Mouse (Mus musculus): ENCODE data around the gene Prrx2.

Gene Prrx2

GRCm38 (mm10) chr2:30823385-30824153, 11.2 kb upstream of the Prrx2 start:
- no peak for DNase-seq (ENCODE audit: low read depth, low spot score)

DNA sequence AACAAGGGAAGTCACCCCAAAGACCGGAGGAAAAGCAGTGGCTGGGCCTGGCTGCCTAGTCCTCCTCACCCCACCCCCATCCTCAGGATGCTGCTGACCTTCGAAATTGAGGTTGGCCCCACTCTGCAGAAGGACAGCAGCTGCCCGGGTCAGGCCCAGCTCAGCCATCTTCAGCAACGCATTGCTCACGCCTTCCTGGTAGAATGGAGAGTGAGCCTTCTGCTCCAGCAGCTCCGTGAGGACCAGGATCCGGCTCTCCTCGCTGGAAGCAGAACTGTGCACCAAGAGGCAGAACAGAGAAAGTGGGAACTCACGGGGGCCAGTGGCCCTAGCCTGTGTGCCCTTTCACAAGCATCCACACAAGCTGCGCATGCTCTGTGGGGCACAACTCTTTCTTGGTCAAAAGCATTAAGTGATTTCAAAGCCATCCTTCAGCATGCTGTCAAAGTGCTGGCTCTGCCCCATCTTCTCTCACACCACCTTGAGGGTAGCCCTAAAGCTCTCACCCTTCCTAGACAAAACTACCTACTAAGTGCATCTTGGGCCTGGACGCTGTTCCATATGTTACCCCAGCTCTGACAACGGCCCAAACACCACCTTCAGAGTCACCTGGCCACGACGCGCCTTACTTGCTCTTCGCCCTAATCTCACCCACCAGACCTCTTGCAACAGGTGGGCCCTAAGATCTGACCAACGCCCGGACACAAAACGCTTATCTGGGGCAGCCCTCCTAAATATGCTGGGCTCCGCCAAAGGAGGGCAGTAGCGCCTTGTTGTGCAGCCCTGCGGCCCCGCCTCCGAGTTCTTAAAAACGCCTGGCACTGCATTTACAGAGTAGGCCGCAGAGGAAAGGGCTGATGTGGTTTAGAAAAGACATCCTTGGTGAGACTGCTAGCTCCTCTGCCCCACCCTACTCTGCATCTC, 7.7 kb upstream of the Prrx2 start:
- DNase-seq (ENCODE audit: low read depth, low spot score): no peak

GRCm38 (mm10) chr2:30827749-30828475, 6.9 kb upstream of the Prrx2 start:
- DNase-seq (ENCODE audit: low read depth, low spot score): peak; percentile 83

DNA sequence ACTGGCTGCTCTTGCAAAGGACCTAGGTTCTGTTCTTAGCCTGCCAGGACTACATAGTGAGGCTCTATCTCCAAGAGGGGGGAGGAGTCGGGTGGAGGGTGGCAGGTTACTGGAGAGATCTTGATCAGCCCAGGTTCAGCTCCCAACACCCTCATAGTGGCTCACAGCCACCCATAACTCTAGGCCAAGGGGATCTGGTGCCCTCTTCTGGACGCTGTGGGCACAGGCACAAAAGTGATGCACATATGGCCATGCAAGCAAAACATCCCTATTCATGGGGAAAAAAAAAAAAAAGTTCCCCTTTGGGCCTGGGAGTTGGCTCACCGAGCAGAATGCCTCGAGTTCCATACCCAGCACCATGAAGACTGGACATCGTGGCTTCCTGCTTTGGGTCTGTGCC, 5.5 kb upstream of the Prrx2 start:
- DNase-seq (ENCODE audit: low read depth, low spot score): no peak

DNA sequence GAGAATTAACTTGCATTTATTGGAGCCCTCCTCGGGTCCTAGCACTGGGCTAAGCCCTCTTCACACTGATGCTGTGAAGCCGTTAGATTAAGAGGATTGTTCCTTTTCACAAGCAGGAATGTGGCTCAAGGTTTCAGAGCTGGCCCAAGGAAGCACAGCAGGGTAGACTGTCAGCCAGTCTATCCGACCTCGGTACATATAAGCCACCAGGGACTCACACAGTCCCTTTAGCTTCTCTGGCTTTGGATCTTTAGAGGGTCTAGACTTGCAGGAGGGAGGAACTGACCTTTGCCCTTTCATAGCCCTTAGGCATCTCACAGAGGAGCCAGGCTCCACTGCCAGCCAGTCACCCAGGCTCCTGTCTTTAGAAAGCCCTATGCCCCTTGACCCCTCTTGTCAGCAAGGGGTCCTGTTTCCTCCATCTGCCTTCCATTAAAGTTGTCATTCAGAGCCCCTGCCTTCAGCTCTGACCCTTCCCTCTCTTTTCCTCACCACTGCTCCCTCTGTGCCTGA, 4.4 kb upstream of the Prrx2 start, which contains the start of gene Asb6:
Asb6 (minus strand) TSS at position 51 of the 513 bp plus-strand sequence.
- DNase-seq (ENCODE audit: low read depth, low spot score): no peak

DNA sequence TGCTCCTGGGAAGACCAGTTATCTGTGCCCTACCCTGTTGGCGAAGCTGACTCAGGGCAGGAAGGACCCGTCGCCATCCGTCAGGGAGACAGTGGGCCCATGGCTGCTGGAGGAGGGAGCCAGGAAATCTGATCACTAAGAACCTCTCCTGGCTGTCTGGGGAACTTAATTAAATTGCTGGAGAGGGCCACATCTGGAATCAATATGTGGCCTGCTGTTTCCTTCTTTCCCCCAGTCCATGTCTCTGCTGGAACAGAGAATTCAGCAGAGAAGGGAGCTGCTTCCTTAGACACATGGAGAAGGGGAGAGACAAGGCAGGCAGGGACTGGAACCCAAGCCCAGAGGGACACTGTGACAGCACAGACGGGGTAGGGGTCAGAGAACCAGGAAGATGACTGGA, 1.1 kb upstream of the Prrx2 start:
- DNase-seq (ENCODE audit: low read depth, low spot score): no peak

DNA sequence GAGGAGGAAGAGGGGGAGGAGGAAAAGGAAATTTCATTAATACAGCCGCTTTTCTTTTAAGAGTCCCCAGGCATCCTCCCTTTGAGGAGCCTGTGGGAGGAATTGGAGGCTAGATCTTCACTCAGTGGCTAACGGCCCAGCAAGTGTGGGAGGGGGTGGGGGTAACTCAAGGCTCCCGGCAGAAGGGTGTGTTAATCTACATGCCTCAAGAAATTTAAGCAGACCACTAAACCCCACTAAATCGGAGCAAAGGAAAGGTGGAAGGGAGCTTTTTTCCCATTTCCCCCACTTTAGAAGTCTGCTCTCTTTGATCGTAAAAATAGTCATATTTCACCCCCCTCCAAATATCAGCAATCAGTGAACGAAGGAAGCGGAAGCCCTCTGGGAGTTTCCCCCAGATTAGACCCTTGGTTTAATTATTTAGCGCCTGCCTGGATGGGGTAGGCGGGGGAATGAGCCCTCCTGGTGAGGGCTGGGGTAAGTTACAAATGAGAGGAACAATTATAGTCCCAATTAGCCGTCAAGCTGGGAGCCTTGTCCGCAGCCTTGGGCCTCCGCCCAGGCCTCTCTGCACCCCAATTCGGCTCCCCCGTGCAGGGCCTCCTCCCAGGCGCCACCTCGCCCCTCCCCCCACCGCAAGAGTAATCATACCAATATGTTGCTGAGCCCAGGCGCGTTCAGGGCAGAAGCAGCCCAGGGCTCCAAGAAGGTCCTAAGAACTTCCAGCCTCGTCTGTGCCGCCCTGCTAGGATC, 1.6 kb downstream of the Prrx2 start:
- DNase-seq (ENCODE audit: low read depth, low spot score): no peak

DNA sequence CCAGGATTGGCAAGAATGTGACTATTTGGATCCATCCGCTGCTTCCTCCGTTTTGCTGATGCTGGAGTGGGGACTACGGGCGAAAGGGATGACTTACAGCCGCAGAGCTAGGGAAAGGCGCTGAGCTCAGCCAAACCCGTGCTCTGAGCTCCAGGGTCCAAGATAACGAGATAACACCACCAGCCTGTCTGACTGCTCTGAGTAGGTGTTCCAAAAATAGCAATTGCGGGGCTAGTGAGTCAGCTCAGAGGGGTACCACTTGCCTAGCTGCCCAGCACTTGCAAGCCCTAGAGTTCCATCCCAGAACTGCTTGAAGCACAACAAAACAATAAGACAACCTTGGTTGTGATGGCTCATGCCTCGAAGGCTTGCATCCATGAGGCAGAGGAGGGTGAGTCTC, 7.8 kb downstream of the Prrx2 start:
- no peak for DNase-seq (ENCODE audit: low read depth, low spot score)

DNA sequence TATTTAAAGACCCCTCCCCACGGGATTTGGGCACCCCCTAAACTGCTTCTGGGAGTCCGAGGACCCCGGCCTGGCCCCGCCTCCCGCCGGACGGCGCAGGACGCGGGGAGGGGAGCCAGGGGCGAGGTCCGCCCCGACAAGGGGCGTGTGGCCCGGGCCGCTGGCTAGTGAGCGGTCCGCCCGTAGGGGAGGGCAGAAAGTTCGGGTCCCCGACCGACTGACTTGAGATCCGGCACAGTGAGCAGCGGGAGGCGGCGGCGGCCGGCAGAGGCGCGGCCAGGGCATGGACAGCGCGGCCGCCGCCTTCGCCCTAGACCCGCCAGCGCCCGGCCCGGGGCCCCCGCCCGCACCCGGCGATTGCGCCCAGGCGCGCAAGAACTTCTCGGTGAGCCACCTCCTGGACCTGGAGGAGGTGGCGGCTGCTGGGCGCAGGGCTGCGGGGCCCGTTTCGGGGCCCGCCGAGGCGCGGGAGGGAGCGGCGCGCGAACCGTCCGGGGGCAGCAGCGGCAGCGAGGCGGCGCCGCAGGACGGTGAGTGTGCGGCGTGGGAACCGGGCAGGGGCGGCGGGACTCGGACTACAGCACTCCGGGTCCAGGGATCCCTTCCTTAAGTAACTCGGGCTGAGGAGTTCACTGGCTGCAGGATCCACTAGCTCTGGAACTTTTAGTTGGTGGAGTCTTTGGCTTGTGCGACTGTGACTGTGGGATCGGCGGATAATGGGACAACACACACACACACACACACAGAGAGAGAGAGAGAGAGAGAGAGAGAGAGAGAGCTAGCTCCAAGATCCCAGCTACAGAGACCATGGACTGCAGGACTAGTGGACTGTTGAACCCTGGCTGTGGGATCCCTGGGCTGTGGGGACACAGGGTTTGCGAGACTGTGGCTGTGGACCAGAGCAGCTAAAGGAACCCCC, 10.6 kb downstream of the Prrx2 start:
- no peak for DNase-seq (ENCODE audit: low read depth, low spot score)

- no peak for DNase-seq (ENCODE audit: low read depth, low spot score)
Measured at GRCm38 (mm10) chr2:30846236-30846635, 11.5 kb downstream of the Prrx2 start.

- DNase-seq (ENCODE audit: low read depth, low spot score): no peak
Measured at GRCm38 (mm10) chr2:30846723-30847122, 12.0 kb downstream of the Prrx2 start.

- DNase-seq (ENCODE audit: low read depth, low spot score): no peak
Measured at GRCm38 (mm10) chr2:30848184-30848583, 13.4 kb downstream of the Prrx2 start.

- no peak for DNase-seq (ENCODE audit: low read depth, low spot score)
Measured at GRCm38 (mm10) chr2:30850581-30850980, 15.8 kb downstream of the Prrx2 start.

DNA sequence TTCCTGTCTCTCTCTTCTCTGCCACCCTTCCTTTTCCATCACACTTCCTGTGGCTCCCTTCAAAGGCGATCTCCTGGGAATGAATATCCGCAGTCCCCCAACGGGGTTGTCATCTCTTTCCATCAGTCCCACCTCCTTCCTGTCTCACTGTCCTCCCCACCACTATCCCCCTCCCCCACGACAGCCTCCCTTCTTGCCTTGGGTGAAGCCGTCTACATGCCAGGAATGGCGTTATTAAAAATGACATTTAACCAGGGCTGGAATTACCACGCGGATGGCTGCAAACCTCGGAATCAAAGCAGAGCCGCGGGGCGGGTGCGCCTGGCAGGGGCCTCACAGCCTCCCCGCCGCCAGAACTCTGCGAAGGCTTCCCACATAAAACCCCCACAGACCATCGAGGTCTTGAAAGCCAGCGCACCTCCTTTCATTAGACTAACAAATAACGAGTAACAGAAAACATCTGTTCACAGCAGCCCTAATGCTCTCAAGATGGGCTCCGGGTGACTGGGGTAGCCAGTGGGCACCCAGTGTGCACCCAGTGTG, 18.1 kb downstream of the Prrx2 start:
- no peak for DNase-seq (ENCODE audit: low read depth, low spot score)

DNA sequence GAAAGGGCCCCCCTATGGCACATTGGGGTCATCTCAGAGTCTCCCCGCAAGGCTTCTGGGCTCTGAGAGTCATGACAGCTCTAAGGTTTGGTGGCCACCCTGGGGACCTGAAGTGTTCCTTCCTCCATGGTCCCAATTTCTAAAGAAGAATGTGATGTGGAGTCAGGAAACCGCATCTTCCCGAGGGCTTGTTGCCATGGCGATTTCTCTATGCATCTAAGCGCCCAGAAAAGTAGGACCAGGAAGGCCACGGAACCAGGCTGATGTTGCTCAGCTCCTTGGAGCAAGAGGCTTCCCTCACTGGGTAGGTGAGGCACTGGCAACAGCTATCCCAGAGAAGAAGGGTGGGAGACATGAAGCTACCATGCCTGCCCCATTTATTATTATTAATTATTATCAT, 22.3 kb downstream of the Prrx2 start:
- no peak for DNase-seq (ENCODE audit: low read depth, low spot score)

DNA sequence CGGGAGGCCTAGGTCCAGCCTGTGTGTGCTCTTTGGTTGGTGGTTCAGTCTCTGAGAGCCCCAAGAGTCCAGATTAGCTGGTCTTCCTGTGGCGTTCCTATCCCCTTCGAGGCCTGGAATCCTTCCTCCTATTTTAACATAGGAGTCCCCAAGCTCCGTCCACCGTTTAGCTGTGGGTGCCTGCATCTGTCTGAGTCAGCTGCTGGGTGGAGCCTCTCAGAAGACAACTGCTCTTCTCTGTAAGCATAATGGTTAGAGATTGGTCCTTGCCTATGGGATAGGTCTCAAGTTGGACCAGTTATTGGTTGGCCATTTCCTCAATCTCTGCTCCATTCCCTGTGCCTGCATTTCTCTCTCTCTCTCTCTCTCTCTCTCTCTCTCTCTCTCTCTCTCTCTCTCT, 25.0 kb downstream of the Prrx2 start:
- DNase-seq (ENCODE audit: low read depth, low spot score): no peak

- DNase-seq (ENCODE audit: low read depth, low spot score): no peak
Measured at GRCm38 (mm10) chr2:30862081-30862480, 27.3 kb downstream of the Prrx2 start.

- no peak for DNase-seq (ENCODE audit: low read depth, low spot score)
Measured at GRCm38 (mm10) chr2:30863574-30863973, 28.8 kb downstream of the Prrx2 start.

DNA sequence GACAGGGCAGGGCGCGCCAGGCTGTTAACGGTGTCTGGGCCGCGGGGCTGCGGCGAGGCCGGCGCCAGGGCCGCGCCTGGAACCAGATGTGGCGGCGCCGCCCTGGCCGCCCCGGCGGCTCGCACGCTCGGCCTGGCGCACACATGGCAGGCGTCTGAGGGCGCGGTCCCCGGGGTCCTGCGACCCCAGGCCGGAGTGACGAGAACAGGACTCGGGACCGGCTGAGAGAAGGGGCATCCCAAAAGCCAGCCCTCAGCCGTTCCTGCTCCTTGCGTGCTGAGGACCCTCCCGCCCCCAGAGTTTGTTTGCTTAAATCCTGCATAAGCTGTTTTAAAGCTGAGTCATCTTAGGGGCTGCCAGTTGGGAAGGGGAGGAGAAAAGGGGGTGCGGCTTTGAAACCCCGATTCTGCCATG, 30.2 kb downstream of the Prrx2 start:
- no peak for DNase-seq (ENCODE audit: low read depth, low spot score)

DNA sequence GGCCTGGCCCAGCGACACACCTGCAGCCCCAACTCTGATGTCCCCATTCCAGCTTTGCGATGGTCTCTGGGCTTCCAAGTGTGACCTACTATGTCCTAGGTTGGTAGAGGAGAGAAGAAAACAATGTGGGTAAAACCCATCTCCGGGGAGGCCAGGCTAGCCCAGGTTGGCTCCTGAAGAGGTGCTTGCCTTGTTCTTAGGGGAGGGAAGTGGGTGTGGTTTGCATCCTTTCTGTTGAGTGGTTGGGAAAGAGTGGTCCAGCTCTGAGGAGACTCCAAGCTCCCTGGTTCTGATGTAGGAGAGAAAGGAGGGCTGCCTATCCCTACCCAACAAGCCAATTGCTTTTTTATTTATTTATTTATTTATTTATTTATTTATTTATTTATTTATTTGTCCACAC, 30.7 kb downstream of the Prrx2 start:
- DNase-seq (ENCODE audit: low read depth, low spot score): no peak
